Mouse (Mus musculus): Measurements from ENCODE around the gene Olfr380. TPM values are rescaled to one million over a fixed set of nuclear protein-coding genes. Genes with fewer than 3 reads are reported as not detected.

Gene Olfr380
- polyA plus RNA-seq (2012; fragmentation: generic; extraction: Trizol) = not detected
- long read RNA-seq, experiment 1 = 0 reads
- long read RNA-seq, experiment 2 = 0 reads

DNA sequence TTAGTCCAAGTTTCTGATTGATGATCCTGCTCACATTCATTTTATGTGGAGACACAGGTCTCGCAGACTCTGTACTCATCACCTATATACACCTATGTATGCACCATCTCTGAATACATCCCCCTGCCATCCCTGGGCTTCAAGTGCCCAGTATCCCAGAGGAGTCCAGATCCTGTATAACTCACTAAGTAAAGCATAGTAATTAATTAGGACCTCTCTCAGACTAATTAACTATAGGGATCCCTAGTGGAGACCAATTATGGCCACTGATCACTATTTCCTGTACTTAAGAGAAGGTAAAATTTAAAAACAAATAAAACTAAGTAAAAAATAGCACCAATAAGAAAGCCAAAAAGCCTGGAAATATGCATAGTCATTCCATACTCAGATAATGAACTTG lies at the start of gene Olfr380:
Gene Olfr380 (minus strand): TSS at position 101 of the 400 bp plus-strand sequence.
- Histone ChIP-seq H3K79me3 (ENCODE audit: low read depth) (no peaks in the 10 kb centered on the region), H3K27me3 (ENCODE audit: control insufficient read depth, insufficient read depth, insufficient read length) (no peaks in the 10 kb centered on the region), H3K4me3 (ENCODE audit: insufficient read depth, poor library complexity, severe bottlenecking) (no peak within 1 kb of the TSS), H3K79me2 (ENCODE audit: control insufficient read depth, insufficient read depth) (no peaks in the 10 kb centered on the region), H3K36me3 (ENCODE audit: control insufficient read depth, insufficient read depth) (no peaks in the 10 kb centered on the region), H3ac (ENCODE audit: control insufficient read depth, insufficient read length, low read depth) (no peak within 1 kb of the TSS)
- TF ChIP-seq MYOG (IDR thresholded peaks at IDR 0.05; ENCODE audit: control insufficient read depth, extremely low read depth, insufficient read length) = no peak
- TF ChIP-seq MYOD1 (IDR thresholded peaks at IDR 0.05; ENCODE audit: control insufficient read depth, insufficient read length, low read depth) = no peak
- no peak for TF ChIP-seq CEBPB (IDR thresholded peaks at IDR 0.05; ENCODE audit: low read depth)
- no peak for TF ChIP-seq FOSL1 (IDR thresholded peaks at IDR 0.05; ENCODE audit: insufficient read depth, low read length, poor library complexity, severe bottlenecking)
- TF ChIP-seq CTCF (IDR thresholded peaks at IDR 0.05; ENCODE audit: control insufficient read depth, insufficient read depth, insufficient read length) = no peak
- TF ChIP-seq MAX (IDR thresholded peaks at IDR 0.05) = no peak
- no peak for TF ChIP-seq USF1 (IDR thresholded peaks at IDR 0.05; ENCODE audit: low read depth)

DNA sequence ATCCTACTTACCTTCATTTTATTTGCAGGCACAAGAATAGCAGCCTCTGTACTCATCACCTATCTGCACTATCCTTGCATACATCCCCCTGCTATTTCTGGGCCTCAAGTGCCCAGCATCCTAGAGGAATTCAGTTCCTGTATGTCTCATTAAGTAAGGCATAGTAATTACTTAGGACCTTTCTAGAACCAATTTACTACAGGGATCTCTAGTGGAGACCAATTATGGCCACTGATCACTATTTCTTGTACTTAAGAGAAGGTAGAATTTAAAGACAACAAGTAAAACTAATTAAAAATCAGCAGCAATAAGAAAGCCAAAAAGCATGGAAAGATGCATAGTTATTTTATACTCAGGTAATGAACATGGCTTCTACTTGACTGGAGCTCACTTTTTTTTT lies 34.2 kb upstream of the Olfr380 start, which contains the start of gene Olfr381:
Gene Olfr381 (minus strand): TSS at position 101 of the 400 bp plus-strand sequence.
- Histone ChIP-seq H3ac (ENCODE audit: control insufficient read depth, insufficient read length, low read depth) (no peak within 1 kb of the TSS), H3K79me3 (ENCODE audit: low read depth) (no peaks in the 10 kb centered on the region), H3K36me3 (ENCODE audit: control insufficient read depth, insufficient read depth) (no peaks in the 10 kb centered on the region), H3K27me3 (ENCODE audit: control insufficient read depth, insufficient read depth, insufficient read length) (no peaks in the 10 kb centered on the region), H3K4me3 (ENCODE audit: insufficient read depth, poor library complexity, severe bottlenecking) (no peak within 1 kb of the TSS), H3K79me2 (ENCODE audit: control insufficient read depth, insufficient read depth) (no peaks in the 10 kb centered on the region)
- no peak for TF ChIP-seq CEBPB (IDR thresholded peaks at IDR 0.05; ENCODE audit: low read depth)
- no peak for TF ChIP-seq MAX (IDR thresholded peaks at IDR 0.05)
- no peak for TF ChIP-seq MYOG (IDR thresholded peaks at IDR 0.05; ENCODE audit: control insufficient read depth, extremely low read depth, insufficient read length)
- TF ChIP-seq MYOD1 (IDR thresholded peaks at IDR 0.05; ENCODE audit: control insufficient read depth, insufficient read length, low read depth) = no peak
- no peak for TF ChIP-seq USF1 (IDR thresholded peaks at IDR 0.05; ENCODE audit: low read depth)
- TF ChIP-seq FOSL1 (IDR thresholded peaks at IDR 0.05; ENCODE audit: insufficient read depth, low read length, poor library complexity, severe bottlenecking) = no peak
- TF ChIP-seq CTCF (IDR thresholded peaks at IDR 0.05; ENCODE audit: control insufficient read depth, insufficient read depth, insufficient read length) = no peak

DNA sequence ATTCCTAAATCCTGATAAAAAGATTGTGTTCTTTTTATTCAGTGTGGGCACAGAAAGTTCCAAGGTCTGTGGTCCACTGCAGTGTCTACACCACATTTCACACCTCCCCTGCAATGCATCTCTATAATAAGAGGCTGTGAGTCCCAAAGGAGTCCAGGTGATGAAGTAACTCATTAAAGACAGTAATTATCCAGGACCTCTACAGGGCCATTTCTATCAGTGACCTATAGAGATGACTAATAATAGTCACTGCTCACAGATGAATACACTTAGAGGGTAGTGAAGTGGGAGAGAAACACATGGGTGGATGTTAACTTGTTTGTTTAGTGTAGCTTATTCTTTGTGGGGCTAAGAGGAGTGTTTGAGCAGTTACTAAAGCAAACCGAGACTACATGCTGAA lies 28.9 kb downstream of the Olfr380 start, which contains the start of gene Olfr378:
Gene Olfr378 (minus strand): TSS at position 101 of the 400 bp plus-strand sequence.
- TF ChIP-seq MYOG (IDR thresholded peaks at IDR 0.05; ENCODE audit: control insufficient read depth, extremely low read depth, insufficient read length) = no peak
- H3K27me3 ChIP-seq (ENCODE audit: control insufficient read depth, insufficient read depth, insufficient read length) = no peaks in the 10 kb centered on the region
- H3ac ChIP-seq (ENCODE audit: control insufficient read depth, insufficient read length, low read depth) = no peak within 1 kb of the TSS

More for the DNA sequence above, 28.9 kb downstream of the Olfr380 start, which contains the start of gene Olfr378:
- no peak within 1 kb of the TSS for H3K4me3 ChIP-seq (ENCODE audit: insufficient read depth, poor library complexity, severe bottlenecking)
- H3K79me2 ChIP-seq (ENCODE audit: control insufficient read depth, insufficient read depth) = no peaks in the 10 kb centered on the region
- H3K79me3 ChIP-seq (ENCODE audit: low read depth) = no peaks in the 10 kb centered on the region
- H3K36me3 ChIP-seq (ENCODE audit: control insufficient read depth, insufficient read depth) = no peaks in the 10 kb centered on the region

Other genes with a start within 250 kb of the Olfr380 start
- 0.01 TPM for gene Trpv1, start 223.2 kb downstream of the Olfr380 start, polyA plus RNA-seq (2012; fragmentation: generic; extraction: Trizol)
- gene Trpv3, start 190.1 kb downstream of the Olfr380 start, polyA plus RNA-seq (2012; fragmentation: generic; extraction: Trizol) = under 0.01 TPM
- gene Aspa, start 127.9 kb downstream of the Olfr380 start, polyA plus RNA-seq (2012; fragmentation: generic; extraction: Trizol) = 0.60 TPM
- not detected for gene Gm49340, start 127.8 kb downstream of the Olfr380 start, polyA plus RNA-seq (2012; fragmentation: generic; extraction: Trizol)
- gene Spata22, start 127.8 kb downstream of the Olfr380 start, polyA plus RNA-seq (2012; fragmentation: generic; extraction: Trizol) = not detected
- gene Olfr20, start 106.7 kb downstream of the Olfr380 start, polyA plus RNA-seq (2012; fragmentation: generic; extraction: Trizol) = not detected
- gene Olfr376, start 86.3 kb downstream of the Olfr380 start, polyA plus RNA-seq (2012; fragmentation: generic; extraction: Trizol) = not detected
- gene Olfr1, start 57.9 kb downstream of the Olfr380 start, polyA plus RNA-seq (2012; fragmentation: generic; extraction: Trizol) = not detected
- gene Olfr378, start 29.0 kb downstream of the Olfr380 start, polyA plus RNA-seq (2012; fragmentation: generic; extraction: Trizol) = not detected
- not detected for gene Olfr381, start 34.1 kb upstream of the Olfr380 start, polyA plus RNA-seq (2012; fragmentation: generic; extraction: Trizol)
- not detected for gene Olfr382, start 59.7 kb upstream of the Olfr380 start, polyA plus RNA-seq (2012; fragmentation: generic; extraction: Trizol)
- not detected for gene Olfr385, start 135.5 kb upstream of the Olfr380 start, polyA plus RNA-seq (2012; fragmentation: generic; extraction: Trizol)
- gene Olfr384, start 141.1 kb upstream of the Olfr380 start, polyA plus RNA-seq (2012; fragmentation: generic; extraction: Trizol) = not detected
- not detected for gene Zfp735, start 231.3 kb upstream of the Olfr380 start, polyA plus RNA-seq (2012; fragmentation: generic; extraction: Trizol)

Data from C2C12 (cell line).